Mouse (Mus musculus): ENCODE measurements at regions not wholly inside any gene's neighbourhood (a gene's known extent, or its start where the extent isn't known, plus 50 kb on each side); places are given as distances from the start of the nearest gene placed in this dataset.

DNA sequence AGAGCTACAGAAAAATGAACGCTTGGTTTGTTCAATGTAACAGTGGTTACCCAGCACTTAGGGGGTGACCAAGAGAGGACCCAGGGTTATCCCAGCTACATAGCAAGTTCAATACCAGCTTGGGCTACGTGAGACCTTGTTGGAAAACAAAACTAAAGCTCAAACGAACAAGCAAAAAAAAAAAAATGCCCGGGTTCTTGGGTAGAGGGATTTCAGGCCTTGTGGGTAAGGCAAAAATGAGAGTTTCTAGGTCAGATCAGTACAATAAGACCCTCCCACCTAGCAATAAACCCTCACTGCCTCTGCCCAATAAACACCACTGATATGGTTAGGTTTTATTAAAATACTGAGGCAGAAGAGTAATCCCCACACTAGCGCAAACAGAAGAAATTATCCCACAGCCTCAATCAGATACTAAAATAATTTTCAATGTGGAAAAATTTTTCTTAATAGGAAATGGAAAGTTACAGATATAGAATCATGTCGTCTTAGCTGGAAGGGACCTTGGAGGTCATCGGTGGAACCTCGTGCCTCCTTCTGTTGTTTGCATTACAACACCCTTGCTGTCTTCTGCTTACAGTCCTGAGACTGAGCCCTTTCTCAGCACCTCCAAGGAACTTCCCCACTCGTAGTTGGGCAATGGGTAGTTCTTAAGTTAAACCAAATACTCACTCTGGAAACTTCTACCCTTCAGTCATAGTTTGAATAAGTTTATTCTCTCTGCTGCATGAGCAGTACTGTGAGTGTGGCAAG lies 58.7 kb downstream of the Zfp36l1 start:
- TF ChIP-seq CTCF (IDR thresholded peaks at IDR 0.05; ENCODE audit: borderline replicate concordance, extremely low read depth, insufficient read depth, insufficient read length) (no peak), POLR2A (IDR thresholded peaks at IDR 0.05; ENCODE audit: borderline replicate concordance, extremely low read depth, insufficient read depth, insufficient read length, poor library complexity, severe bottlenecking) (no peak)
